Mouse (Mus musculus): ENCODE measurements around the gene Zbtb8a. TPM values are rescaled to one million over a fixed set of nuclear protein-coding genes. Genes with fewer than 3 reads are reported as not detected.
"Not testable (repeated sequence)": the region's sequence is repeated elsewhere in the genome, so short reads cannot be mapped to it uniquely, and the experiment has no call there.

The Zbtb8a gene
- polyA plus RNA-seq, 1 experiment = 0.29 TPM

- H3K36me3 ChIP-seq (replicated peaks; ENCODE audit: low read length) = peaks cover 7% of the 10 kb centered on the region
- peaks cover 9% of the 10 kb centered on the region for H3K27me3 ChIP-seq (replicated peaks)
- no peaks in the 10 kb centered on the region for H3K9me3 ChIP-seq
- H3K4me1 ChIP-seq = peaks cover 39% of the 10 kb centered on the region
- no peak overlapping the region for H3K4me3 ChIP-seq (replicated peaks)
- TF ChIP-seq GATA1 (IDR thresholded peaks at IDR 0.05; ENCODE audit: borderline replicate concordance, low read length) (no peak), FLI1 (IDR thresholded peaks at IDR 0.05; ENCODE audit: low read length) (no peak)
Measured at GRCm38 (mm10) chr4:129363463-129363862, 14.5 kb downstream of the Zbtb8a start.

- peaks cover 7% of the 10 kb centered on the region for H3K36me3 ChIP-seq (replicated peaks; ENCODE audit: low read length)
- H3K27me3 ChIP-seq (replicated peaks) = peaks cover 9% of the 10 kb centered on the region
- no peak overlapping the region for H3K4me3 ChIP-seq (replicated peaks)
- H3K9me3 ChIP-seq = no peaks in the 10 kb centered on the region
- TF ChIP-seq FLI1 (IDR thresholded peaks at IDR 0.05; ENCODE audit: low read length) = no peak
- TF ChIP-seq GATA1 (IDR thresholded peaks at IDR 0.05; ENCODE audit: borderline replicate concordance, low read length) = no peak
- peaks cover 40% of the 10 kb centered on the region for H3K4me1 ChIP-seq
Measured at GRCm38 (mm10) chr4:129362771-129363170, 15.1 kb downstream of the Zbtb8a start.

DNA sequence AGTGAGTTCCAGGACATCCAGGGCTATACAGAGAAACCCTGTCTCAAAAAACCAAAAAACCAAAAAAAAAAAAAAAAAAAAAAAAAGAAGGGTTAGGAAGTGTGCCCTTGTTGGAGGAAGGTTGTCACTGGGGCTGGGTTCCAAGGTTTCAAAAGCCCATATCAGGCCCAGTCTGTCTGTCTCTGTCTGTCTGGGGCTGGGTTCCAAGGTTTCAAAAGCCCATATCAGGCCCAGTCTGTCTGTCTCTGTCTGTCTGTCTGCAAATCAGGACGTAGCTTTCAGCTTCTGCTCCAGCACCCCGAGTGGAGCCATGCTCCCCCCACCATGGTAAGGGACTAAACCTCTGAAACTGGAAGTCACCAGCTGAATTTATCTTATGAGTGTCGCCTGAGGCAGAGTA, 15.7 kb downstream of the Zbtb8a start:
- H3K9me3 ChIP-seq; H3K4me3 ChIP-seq (replicated peaks); H3K36me3 ChIP-seq (replicated peaks; ENCODE audit: low read length): not testable (repeated sequence)
- peaks cover 11% of the 10 kb centered on the region for H3K27me3 ChIP-seq (replicated peaks)
- peaks cover 42% of the 10 kb centered on the region for H3K4me1 ChIP-seq

GRCm38 (mm10) chr4:129357613-129358163, 20.2 kb downstream of the Zbtb8a start:
- TF ChIP-seq FLI1 (IDR thresholded peaks at IDR 0.05; ENCODE audit: low read length) = no peak
- no peak for TF ChIP-seq GATA1 (IDR thresholded peaks at IDR 0.05; ENCODE audit: borderline replicate concordance, low read length)
- peaks cover 17% of the 10 kb centered on the region for H3K36me3 ChIP-seq (replicated peaks; ENCODE audit: low read length)
- H3K9me3 ChIP-seq = no peaks in the 10 kb centered on the region
- no peak overlapping the region for H3K4me3 ChIP-seq (replicated peaks)
- H3K27me3 ChIP-seq (replicated peaks) = peaks cover 8% of the 10 kb centered on the region
- H3K4me1 ChIP-seq = peaks cover 20% of the 10 kb centered on the region

- peaks cover 2% of the 10 kb centered on the region for H3K27me3 ChIP-seq (replicated peaks)
- H3K36me3 ChIP-seq (replicated peaks; ENCODE audit: low read length) = peaks cover 14% of the 10 kb centered on the region
- no peaks in the 10 kb centered on the region for H3K9me3 ChIP-seq
- TF ChIP-seq GATA1 (IDR thresholded peaks at IDR 0.05; ENCODE audit: borderline replicate concordance, low read length) = no peak
- no peak for TF ChIP-seq FLI1 (IDR thresholded peaks at IDR 0.05; ENCODE audit: low read length)
- peak overlapping the region; percentile 28 for H3K4me3 ChIP-seq (replicated peaks)
- peaks cover 10% of the 10 kb centered on the region for H3K4me1 ChIP-seq
Measured at GRCm38 (mm10) chr4:129354236-129354635, 23.7 kb downstream of the Zbtb8a start.

GRCm38 (mm10) chr4:129353176-129353575, 24.7 kb downstream of the Zbtb8a start:
- Histone ChIP-seq H3K27me3 (replicated peaks) (peaks cover 2% of the 10 kb centered on the region), H3K4me1 (peaks cover 10% of the 10 kb centered on the region), H3K4me3 (replicated peaks) (no peak overlapping the region), H3K9me3 (no peaks in the 10 kb centered on the region), H3K36me3 (replicated peaks; ENCODE audit: low read length) (peaks cover 14% of the 10 kb centered on the region)
- no peak for TF ChIP-seq GATA1 (IDR thresholded peaks at IDR 0.05; ENCODE audit: borderline replicate concordance, low read length)
- no peak for TF ChIP-seq FLI1 (IDR thresholded peaks at IDR 0.05; ENCODE audit: low read length)

GRCm38 (mm10) chr4:129351111-129351510, 26.8 kb downstream of the Zbtb8a start:
- Histone ChIP-seq H3K36me3 (replicated peaks; ENCODE audit: low read length) (peaks cover 19% of the 10 kb centered on the region), H3K4me3 (replicated peaks) (no peak overlapping the region), H3K27me3 (replicated peaks) (no peaks in the 10 kb centered on the region), H3K9me3 (no peaks in the 10 kb centered on the region), H3K4me1 (peaks cover 10% of the 10 kb centered on the region)
- TF ChIP-seq GATA1 (IDR thresholded peaks at IDR 0.05; ENCODE audit: borderline replicate concordance, low read length) (no peak), FLI1 (IDR thresholded peaks at IDR 0.05; ENCODE audit: low read length) (no peak)

DNA sequence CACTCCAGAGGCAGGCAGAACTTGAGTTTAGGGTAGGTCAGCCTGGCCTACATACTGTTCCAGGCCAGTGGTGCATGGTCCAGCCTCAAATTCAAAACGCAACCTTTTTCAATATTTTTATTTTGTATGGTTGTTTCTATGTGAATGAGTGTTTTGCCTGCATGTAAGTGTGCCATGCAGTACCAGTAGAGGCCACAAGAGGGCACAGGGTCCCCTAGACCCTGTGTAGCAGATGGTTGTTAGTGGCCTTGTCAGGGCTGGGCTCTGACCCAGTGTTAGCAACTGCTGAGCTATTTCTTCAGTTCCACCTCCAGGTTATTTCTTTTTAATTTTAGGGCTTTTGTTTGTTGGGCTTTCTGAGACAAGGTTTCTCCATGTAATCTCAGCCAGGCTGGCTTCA, 27.3 kb downstream of the Zbtb8a start:
- H3K27me3 ChIP-seq (replicated peaks) = no peaks in the 10 kb centered on the region
- H3K36me3 ChIP-seq (replicated peaks; ENCODE audit: low read length) = peaks cover 21% of the 10 kb centered on the region
- H3K4me3 ChIP-seq (replicated peaks) = no peak overlapping the region
- TF ChIP-seq FLI1 (IDR thresholded peaks at IDR 0.05; ENCODE audit: low read length) = no peak
- TF ChIP-seq GATA1 (IDR thresholded peaks at IDR 0.05; ENCODE audit: borderline replicate concordance, low read length) = no peak
- H3K4me1 ChIP-seq = peaks cover 13% of the 10 kb centered on the region
- H3K9me3 ChIP-seq = no peaks in the 10 kb centered on the region

- no peaks in the 10 kb centered on the region for H3K9me3 ChIP-seq
- peaks cover 6% of the 10 kb centered on the region for H3K4me1 ChIP-seq
- TF ChIP-seq FLI1 (IDR thresholded peaks at IDR 0.05; ENCODE audit: low read length) = no peak
- no peak for TF ChIP-seq GATA1 (IDR thresholded peaks at IDR 0.05; ENCODE audit: borderline replicate concordance, low read length)
- no peaks in the 10 kb centered on the region for H3K27me3 ChIP-seq (replicated peaks)
- peaks cover 50% of the 10 kb centered on the region for H3K36me3 ChIP-seq (replicated peaks; ENCODE audit: low read length)
- H3K4me3 ChIP-seq (replicated peaks) = no peak overlapping the region
Measured at GRCm38 (mm10) chr4:129346481-129347154, 31.3 kb downstream of the Zbtb8a start.

DNA sequence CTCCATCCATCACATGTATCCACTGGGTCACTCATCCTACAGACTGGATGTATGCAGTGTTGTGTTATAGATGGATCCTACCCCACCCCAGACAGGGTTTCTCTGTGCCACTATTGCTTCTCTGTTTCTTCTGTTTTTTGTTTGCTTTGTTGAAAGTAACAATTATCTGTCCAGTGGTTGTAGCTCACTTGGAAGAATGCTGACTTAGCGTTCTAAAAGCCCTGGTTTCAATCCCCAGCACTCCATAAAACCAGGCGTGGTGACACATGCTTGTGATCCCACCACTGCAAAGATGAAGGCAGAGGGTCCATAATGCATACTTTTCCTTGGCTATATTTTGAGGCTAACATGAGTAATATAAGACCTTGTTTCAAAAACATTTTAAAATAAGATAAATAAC, 35.2 kb downstream of the Zbtb8a start:
- Histone ChIP-seq H3K4me1 (peaks cover 30% of the 10 kb centered on the region), H3K9me3 (no peaks in the 10 kb centered on the region), H3K27me3 (replicated peaks) (no peaks in the 10 kb centered on the region), H3K36me3 (replicated peaks; ENCODE audit: low read length) (peaks cover 70% of the 10 kb centered on the region), H3K4me3 (replicated peaks) (no peak overlapping the region)
- TF ChIP-seq GATA1 (IDR thresholded peaks at IDR 0.05; ENCODE audit: borderline replicate concordance, low read length) = no peak
- no peak for TF ChIP-seq FLI1 (IDR thresholded peaks at IDR 0.05; ENCODE audit: low read length)
